Mouse (Mus musculus): ENCODE results near the gene Tbc1d1.

DNA sequence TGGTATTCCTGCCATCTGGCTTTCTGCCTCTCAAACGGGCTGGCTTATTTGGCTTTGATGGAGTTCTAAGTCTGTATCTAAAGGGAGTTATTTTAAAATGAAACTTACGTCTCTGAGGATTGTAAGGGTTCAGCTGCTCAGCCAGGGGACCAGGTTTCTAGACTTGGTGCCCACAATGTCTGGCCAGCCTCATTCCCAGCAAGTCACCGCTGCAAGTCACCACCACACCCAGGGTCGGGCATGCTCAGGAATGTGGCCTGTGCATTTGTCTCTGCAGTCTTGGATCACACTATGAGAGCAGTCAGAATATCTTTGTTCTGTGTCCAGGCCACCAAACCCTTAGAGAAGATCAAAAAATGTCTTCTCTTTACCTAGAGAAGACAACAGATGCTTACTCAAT lies 237.4 kb downstream of the Tbc1d1 start:
- no peak for TF ChIP-seq ZC3H11A (IDR thresholded peaks at IDR 0.05; ENCODE audit: borderline replicate concordance, low read depth, low read length)
- no peak for TF ChIP-seq ZNF384 (IDR thresholded peaks at IDR 0.05; ENCODE audit: low read depth, low read length)
- TF ChIP-seq CHD2 (IDR thresholded peaks at IDR 0.05; ENCODE audit: low read depth, low read length), result no peak
- no peak for TF ChIP-seq MAFK (IDR thresholded peaks at IDR 0.05; ENCODE audit: insufficient read depth, low read depth, low read length)
- no peak for TF ChIP-seq HCFC1 (IDR thresholded peaks at IDR 0.05; ENCODE audit: borderline replicate concordance, insufficient read depth, low read length)

Measured in ES-E14 (cell line).